Mouse (Mus musculus) cortical plate, adult 2 months (tissue): ENCODE data around the gene Olfr642. TPM values are rescaled to one million over a fixed set of nuclear protein-coding genes. Genes with fewer than 3 reads are reported as not detected.

Experiments used
- H3K27ac ChIP-seq: fragments of 200-500 bp; 2 replicates; pipeline ENCODE4 v1.5.1; 2012; ENCODE audit warnings: low read length, control low read depth, inconsistent platforms; ENCODE audit not compliant: insufficient read depth
- H3K4me1 ChIP-seq: fragments of 200-500 bp; 2 replicates; pipeline ENCODE4 v1.6.1; 2011; ENCODE audit warnings: low read length; ENCODE audit not compliant: control insufficient read depth, insufficient read depth
- H3K4me3 ChIP-seq: fragments of 200-500 bp; 2 replicates; pipeline ENCODE4 v1.5.1; 2011; ENCODE audit warnings: mild to moderate bottlenecking, low read length, control low read depth; ENCODE audit not compliant: insufficient read depth
- CTCF ChIP-seq: fragments of 200-500 bp; IDR thresholded peaks from 2 replicates; pipeline ENCODE4 v1.5.1; 2011; ENCODE audit warnings: mild to moderate bottlenecking, control low read depth, low read length; ENCODE audit not compliant: insufficient read depth; ENCODE audit errors: extremely low read depth
- POLR2A ChIP-seq: fragments of 200-500 bp; IDR thresholded peaks from 2 replicates; pipeline ENCODE4 v1.6.1; 2011; ENCODE audit warnings: mild to moderate bottlenecking, low read length, control low read depth; ENCODE audit not compliant: insufficient read depth; ENCODE audit errors: extremely low read depth
- polyA plus RNA-seq: library from polyadenylated mRNA; depleted of rRNA; stranded (reverse); fragments of >200 nt; gene quantifications from 2 replicates; pipeline ENCODE4 v1.2.3, GENCODE M21; 2012; rRNA removed

Olfr642 gene
- polyA plus RNA-seq = not detected in 2 replicates

DNA sequence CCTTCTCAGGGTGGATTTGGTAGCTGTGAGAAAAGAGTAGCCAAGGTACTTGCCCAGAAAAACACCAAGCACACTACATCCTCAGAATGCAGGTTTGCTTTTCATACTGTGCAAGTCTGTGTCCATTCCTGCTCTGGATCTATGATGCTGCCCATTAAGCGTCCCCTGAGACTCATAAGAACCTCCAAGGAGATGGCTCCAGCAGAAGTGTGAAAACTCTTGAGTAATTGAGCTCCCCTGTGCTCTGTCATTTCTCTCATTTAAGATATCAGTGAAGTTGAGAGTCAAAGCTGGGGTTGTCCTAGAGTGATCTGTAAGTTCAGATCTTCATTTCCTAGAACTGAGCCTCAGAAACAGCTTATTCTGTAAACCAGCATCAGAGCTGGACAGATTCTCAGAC, at the start of gene Olfr642:
TSS of gene Olfr642 (minus strand) at position 101 of the 400 bp plus-strand sequence.
- Histone ChIP-seq H3K27ac (no peak within 1 kb of the TSS), H3K4me1 (no peaks in the 10 kb centered on the region), H3K4me3 (no peak within 1 kb of the TSS)
- TF ChIP-seq CTCF (no peak), POLR2A (no peak)

DNA sequence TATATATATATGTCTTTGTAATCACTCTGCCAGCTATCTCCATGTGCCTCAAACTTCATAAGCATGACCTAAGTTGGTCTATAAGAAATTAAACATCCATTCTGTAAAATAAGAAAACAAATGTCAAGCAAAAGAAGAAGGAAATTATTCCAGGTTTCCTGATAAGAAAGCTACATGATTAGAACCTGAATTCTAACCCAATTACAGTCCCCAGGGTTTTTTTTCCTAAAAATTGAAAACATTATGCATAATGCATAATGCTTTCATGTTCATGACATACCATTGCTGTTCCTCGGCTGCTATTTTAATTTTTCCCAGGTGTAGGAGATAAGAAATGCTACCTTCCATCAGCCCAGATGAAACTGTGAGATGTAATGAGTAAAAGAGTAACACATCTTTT, 32.9 kb upstream of the Olfr642 start, which contains the start of gene Olfr645:
TSS of gene Olfr645 (minus strand) at position 101 of the 400 bp plus-strand sequence.
- TF ChIP-seq POLR2A (no peak), CTCF (no peak)
- Histone ChIP-seq H3K4me1 (no peaks in the 10 kb centered on the region), H3K4me3 (no peak within 1 kb of the TSS), H3K27ac (no peak within 1 kb of the TSS)

DNA sequence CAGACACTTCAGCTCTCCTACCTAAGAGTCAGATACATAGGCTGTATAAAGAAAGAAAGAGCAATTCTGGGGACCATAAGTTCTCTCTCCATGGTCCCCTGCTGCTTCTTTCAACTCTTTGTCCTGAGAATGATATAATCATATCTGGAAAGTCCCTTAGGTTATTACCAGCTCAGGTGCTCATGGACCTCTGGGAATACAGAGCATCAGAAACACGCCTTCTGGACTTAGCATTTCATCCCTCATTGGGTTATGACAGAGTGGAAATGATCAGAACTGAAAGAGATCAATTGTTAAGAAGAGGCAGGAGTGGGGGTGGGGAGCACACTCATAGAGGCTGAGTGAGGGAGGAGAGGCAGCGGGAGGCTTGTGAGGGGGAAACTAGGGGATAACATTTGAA, 19.3 kb upstream of the Olfr642 start, which contains the start of gene Olfr644:
TSS of gene Olfr644 (minus strand) at position 101 of the 400 bp plus-strand sequence.
- no peak within 1 kb of the TSS for H3K4me3 ChIP-seq
- TF ChIP-seq CTCF = no peak
- no peak for TF ChIP-seq POLR2A
- H3K4me1 ChIP-seq = no peaks in the 10 kb centered on the region
- H3K27ac ChIP-seq = no peak within 1 kb of the TSS

DNA sequence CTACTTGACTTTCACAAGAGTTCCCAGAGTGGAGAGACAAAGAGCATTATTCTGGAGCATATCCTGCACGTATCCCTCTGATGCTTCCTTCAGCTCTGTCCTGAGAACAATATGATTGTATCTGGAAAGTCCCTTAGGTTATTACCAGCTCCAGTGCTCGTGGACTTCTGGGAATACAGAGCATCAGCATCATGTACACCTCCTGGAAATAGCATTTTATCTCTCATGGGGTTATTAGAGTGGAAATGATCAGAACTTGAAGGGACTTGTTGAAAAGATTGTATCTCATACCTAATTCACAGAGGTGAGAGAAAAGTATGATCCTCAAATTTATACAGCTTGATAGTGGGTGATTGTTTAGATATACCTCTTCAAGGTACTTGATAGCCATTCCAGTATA, 8.9 kb upstream of the Olfr642 start, which contains the start of gene 4930516K23Rik:
TSS of gene 4930516K23Rik (minus strand) at position 101 of the 400 bp plus-strand sequence.
- TF ChIP-seq CTCF (no peak), POLR2A (no peak)
- H3K4me3 ChIP-seq = no peak within 1 kb of the TSS
- H3K27ac ChIP-seq = no peak within 1 kb of the TSS
- no peaks in the 10 kb centered on the region for H3K4me1 ChIP-seq

DNA sequence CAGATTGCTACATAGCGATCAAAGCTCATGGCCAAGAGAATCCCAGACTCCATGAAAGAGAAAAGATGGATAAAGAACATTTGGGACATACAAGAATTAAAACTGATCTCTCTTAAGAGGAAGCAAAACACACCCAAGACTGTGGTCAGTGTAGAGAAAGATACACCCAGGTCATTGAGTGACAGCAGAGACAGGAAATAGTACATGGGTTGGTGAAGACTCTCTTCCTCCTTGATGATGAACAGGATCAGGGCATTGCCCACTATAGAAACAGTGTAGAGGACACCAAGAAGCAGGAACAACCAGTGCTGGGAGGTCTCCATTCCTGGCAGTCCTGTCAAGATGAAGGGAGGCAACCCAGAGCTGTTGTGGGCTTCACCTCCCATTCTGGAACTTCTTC, 6.7 kb upstream of the Olfr642 start:
- Histone ChIP-seq H3K4me3 (no peak overlapping the region), H3K4me1 (no peaks in the 10 kb centered on the region), H3K27ac (no peak overlapping the region)
- TF ChIP-seq POLR2A = no peak
- TF ChIP-seq CTCF = no peak

DNA sequence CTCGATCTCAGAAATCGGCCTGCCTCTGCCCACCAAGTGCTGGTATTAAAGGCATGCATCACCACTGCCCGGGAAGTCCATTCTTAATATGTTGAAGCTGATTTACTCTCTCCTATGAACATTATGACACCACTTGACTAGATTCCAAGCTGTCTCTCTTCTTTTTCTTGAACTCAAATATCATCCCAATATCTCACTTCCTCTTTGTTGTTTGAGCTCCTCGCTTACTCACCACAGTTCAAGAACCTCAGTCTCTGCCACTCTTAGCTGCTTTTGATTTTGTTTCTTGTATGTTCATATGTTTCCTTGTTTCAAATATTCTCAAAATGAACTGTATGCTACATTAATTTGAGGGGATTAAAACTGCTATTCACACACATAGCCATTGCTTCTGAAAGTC, 1.7 kb downstream of the Olfr642 start:
- TF ChIP-seq POLR2A (no peak), CTCF (no peak)
- Histone ChIP-seq H3K4me1 (no peaks in the 10 kb centered on the region), H3K27ac (no peak overlapping the region), H3K4me3 (no peak overlapping the region)

DNA sequence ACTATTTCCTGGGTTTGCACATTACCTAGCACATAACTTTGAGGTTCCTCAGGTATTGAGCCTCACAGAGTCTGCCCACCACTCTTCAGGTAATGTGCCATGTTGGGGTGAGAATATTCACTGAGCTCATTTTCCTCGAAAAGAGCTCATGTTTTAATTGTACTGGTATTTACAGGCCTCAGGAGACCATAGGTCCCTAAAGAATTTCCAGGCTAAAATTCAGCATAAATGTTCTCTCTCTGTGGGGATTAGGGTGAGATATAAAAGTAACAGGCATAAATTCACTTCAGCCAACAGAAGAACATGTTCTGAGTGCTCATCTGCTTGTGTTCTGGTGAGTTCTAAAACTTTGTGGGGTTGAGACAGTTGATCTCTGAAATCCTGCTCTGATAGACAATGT, 17.3 kb downstream of the Olfr642 start, which contains the start of gene Olfr641:
TSS of gene Olfr641 (plus strand) at position 301 of the 400 bp plus-strand sequence.
- no peak within 1 kb of the TSS for H3K27ac ChIP-seq
- H3K4me1 ChIP-seq = no peaks in the 10 kb centered on the region
- TF ChIP-seq POLR2A (no peak), CTCF (no peak)
- H3K4me3 ChIP-seq = no peak within 1 kb of the TSS

DNA sequence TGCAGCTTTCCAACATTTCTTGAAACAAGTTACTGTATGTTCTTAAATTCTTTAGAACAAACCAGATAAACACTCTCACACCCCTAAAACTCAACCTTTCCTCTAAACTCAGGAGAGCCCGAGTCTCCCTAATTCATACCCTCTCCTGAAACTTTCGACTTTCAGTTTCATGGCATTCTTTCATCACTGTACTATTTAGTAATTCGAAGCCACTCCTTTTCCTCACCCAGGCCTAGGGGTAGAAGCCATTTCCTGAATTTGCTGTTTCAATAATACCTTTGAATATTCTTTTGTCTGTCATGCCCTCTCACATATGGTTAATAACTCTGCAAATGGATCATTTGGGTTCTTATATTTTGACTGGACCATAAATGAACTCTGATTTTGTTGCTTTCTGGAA, 25.5 kb downstream of the Olfr642 start:
- Histone ChIP-seq H3K27ac (no peak overlapping the region), H3K4me1 (no peaks in the 10 kb centered on the region), H3K4me3 (no peak overlapping the region)
- TF ChIP-seq CTCF (no peak), POLR2A (no peak)

DNA sequence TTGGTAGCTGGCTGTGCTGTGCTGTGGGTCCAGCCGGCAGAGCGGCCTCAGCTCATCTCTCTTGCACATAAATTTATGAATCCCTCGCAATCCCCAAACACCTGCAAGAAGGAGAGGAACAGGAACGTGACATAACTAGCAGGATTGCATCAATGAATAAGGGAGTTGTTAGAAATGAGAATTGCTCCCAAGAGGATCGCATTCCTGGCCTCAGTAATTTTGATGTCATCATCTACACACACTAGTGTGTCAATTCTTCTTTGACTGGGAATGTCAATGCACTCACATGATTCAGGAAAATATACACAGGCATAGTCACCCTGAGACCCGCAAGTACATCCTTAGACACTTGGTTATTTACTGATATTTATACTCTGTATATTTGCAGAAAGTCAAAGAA, 27.0 kb downstream of the Olfr642 start, which contains the start of gene Olfr640:
TSS of gene Olfr640 (minus strand) at position 101 of the 400 bp plus-strand sequence.
- H3K27ac ChIP-seq = no peak within 1 kb of the TSS
- TF ChIP-seq POLR2A (no peak), CTCF (no peak)
- no peaks in the 10 kb centered on the region for H3K4me1 ChIP-seq
- no peak within 1 kb of the TSS for H3K4me3 ChIP-seq

DNA sequence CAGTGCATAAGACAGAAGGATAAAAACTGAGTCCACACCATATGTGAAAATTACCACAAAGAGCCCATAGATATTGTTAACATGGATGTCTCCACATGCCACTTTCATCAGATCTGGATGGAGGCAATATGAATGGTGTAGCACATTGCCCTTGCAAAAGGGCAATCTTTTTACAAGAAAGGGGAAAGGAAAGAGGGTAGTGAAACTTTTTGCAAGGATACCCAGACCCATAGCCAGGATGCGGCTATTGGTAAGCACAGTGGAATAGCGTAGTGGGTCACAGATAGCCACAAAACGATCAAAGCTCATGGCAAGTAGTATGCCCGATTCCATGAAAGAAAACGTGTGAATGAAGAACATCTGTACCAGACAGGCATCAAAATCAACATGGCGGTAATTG, 30.8 kb downstream of the Olfr642 start:
- Histone ChIP-seq H3K4me1 (no peaks in the 10 kb centered on the region), H3K27ac (no peak overlapping the region), H3K4me3 (no peak overlapping the region)
- TF ChIP-seq CTCF (no peak), POLR2A (no peak)

DNA sequence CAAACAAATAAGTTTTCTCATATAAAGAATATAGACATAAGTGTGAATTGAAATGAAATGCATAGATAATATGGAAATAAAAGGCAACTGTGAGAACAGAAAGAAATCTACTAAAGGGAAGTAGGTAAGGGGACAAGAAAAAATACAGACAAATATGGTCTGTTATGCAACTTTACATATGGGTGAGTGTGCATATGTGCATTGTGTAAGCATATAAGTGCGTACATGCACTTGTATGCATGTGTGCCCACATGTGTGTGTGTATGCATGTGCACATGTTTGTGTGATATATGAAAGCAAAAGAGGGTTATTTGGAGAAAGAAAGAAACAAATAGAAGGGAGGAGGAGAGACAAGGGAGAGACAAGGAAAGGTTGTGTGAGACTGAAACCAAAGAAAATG, 33.5 kb downstream of the Olfr642 start:
- TF ChIP-seq POLR2A (no peak), CTCF (no peak)

More for the DNA sequence above, 33.5 kb downstream of the Olfr642 start:
- Histone ChIP-seq H3K4me1 (no peaks in the 10 kb centered on the region), H3K27ac (no peak overlapping the region), H3K4me3 (no peak overlapping the region)
